Comparison of ENCODE assay signal across 19 mouse cellular contexts in genomic region chr1:127278067-127278466, GRCm38 (mm10).
"Had no signal": no experiment of that assay in that cellular context is flagged by ENCODE, and none has a peak within 500 bp of the region (broad histone marks: within the 10 kb centered on the region; RNA-seq: fewer than 3 reads in every experiment).

No protein-coding gene starts in this region.

- H3K4me3 ChIP-seq: layer of hippocampus, adult 2 months; limb, embryonic 12.5 days; limb, embryonic 15.5 days; liver, embryonic 13.5 days had no signal

- H3K4me1 ChIP-seq: limb, embryonic 12.5 days; limb, embryonic 15.5 days; liver, embryonic 13.5 days had no signal

- H3K27ac ChIP-seq: kidney, postnatal 0 days; layer of hippocampus, adult 2 months; limb, embryonic 12.5 days; limb, embryonic 15.5 days; liver, embryonic 13.5 days; stomach, postnatal 0 days had no signal

- H3K9me3 ChIP-seq: limb, embryonic 15.5 days; liver, embryonic 13.5 days had no signal

- H3K36me3 ChIP-seq: limb, embryonic 15.5 days; liver, embryonic 13.5 days had no signal

- H3K4me2 ChIP-seq: limb, embryonic 12.5 days; limb, embryonic 15.5 days; liver, embryonic 13.5 days; midbrain, embryonic 11.5 days had no signal

- H3K27me3 ChIP-seq: limb, embryonic 12.5 days; limb, embryonic 15.5 days; liver, embryonic 13.5 days had no signal

- H3K9ac ChIP-seq: limb, embryonic 12.5 days; limb, embryonic 15.5 days; liver, embryonic 13.5 days had no signal

- DNase-seq: kidney, adult 2 months; kidney, postnatal 25 days; left cerebral cortex, postnatal 4 days; liver, embryonic 13.5 days; lung, adult 2 months; lung, postnatal 14 days; lung, postnatal 4 days; midbrain, embryonic 14.5 days; right cerebral cortex, adult 18-20 months; right cerebral cortex, postnatal 14 days; right cerebral cortex, postnatal 4 days; thymus, adult 2 months; thymus, postnatal 25 days had no signal
